Comparison of ENCODE assay signal across 26 mouse cellular contexts in the genomic region with DNA sequence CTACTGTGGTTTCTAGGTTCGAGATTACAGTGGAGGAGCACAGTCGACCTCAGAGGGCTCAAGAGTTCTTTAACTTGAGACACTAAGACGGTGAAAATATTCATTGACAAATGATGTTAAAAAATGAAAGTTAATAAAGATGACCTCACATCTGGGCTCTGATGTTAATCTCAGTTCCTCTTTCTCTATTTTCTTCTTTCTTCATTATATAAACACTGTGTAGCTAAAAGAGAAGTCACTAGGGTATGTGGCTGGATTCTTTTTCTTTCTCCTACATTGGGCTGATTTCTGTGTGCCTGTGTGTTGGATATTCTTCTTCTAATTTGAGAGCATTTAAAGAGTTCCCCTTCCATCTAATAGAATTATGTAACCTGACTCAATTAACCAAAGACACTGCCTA.
DNase-seq lines count a peak whose midpoint lies in the region; ATAC-seq and TF ChIP-seq lines count a peak whose summit lies in the region.
"Had no signal": no experiment of that assay in that cellular context is flagged by ENCODE, and none has a peak within 500 bp of the region (broad histone marks: within the 10 kb centered on the region; RNA-seq: fewer than 3 reads in every experiment).

No protein-coding gene starts in this region.

- peak; percentile 59; the same call in 1 of the 2 replicates for TF ChIP-seq EP300 in CH12.LX (IDR thresholded peaks at IDR 0.05; ENCODE audit: low read length)

- no peak for TF ChIP-seq RAD21 in CH12.LX (IDR thresholded peaks at IDR 0.05; ENCODE audit: low read depth, low read length)

- ATAC-seq in granulocyte monocyte progenitor cell, adult 5-6 weeks (replicated peaks; ENCODE audit: poor library complexity, severe bottlenecking): peak; percentile 79
- peak; percentile 74 for ATAC-seq in megakaryocyte progenitor cell, adult 5-6 weeks (replicated peaks; ENCODE audit: poor library complexity)
- no peak for ATAC-seq in kidney, embryonic 16.5 days (ENCODE audit: low FRiP score, low TSS enrichment)
- ATAC-seq: activated CD4-positive, CD25-positive, alpha-beta regulatory T cell, adult 4 months; forebrain, embryonic 13.5 days; forebrain, embryonic 16.5 days; hindbrain, embryonic 16.5 days; intestine, embryonic 15.5 days had no signal

- in situ Hi-C loops in CH12.LX (cut with MboI; ENCODE audit: low pct_ligation_motif_present, low pct_unique_long_range_greater_than_20kb, low sequenced_read_pairs): no loop called here

- H3K4me2 ChIP-seq in CH12.LX (ENCODE audit: insufficient read depth, low read depth, poor library complexity, severe bottlenecking): peak overlapping the region; percentile 29; the same call in 1 of the 2 replicates
- H3K4me2 ChIP-seq in kidney, embryonic 16.5 days (replicated peaks; ENCODE audit: low read depth, low read length): no peak overlapping the region
- H3K4me2 ChIP-seq: forebrain, embryonic 13.5 days; heart, embryonic 13.5 days; hindbrain, embryonic 13.5 days; intestine, embryonic 15.5 days had no signal

- no peak overlapping the region for H3K27ac ChIP-seq in CH12.LX (ENCODE audit: insufficient read depth, low read depth)
- H3K27ac ChIP-seq in kidney, embryonic 16.5 days (ENCODE audit: low read length): no peak overlapping the region
- no peak overlapping the region for H3K27ac ChIP-seq in layer of hippocampus, adult 2 months
- H3K27ac ChIP-seq: forebrain, embryonic 10.5 days; forebrain, embryonic 13.5 days; heart, embryonic 13.5 days; hindbrain, embryonic 13.5 days; intestine, embryonic 15.5 days had no signal

- H3K79me2 ChIP-seq in CH12.LX (replicated peaks; ENCODE audit: control insufficient read depth, extremely low read depth, insufficient read depth, poor library complexity, severe bottlenecking): no peaks in the 10 kb centered on the region

- no peak overlapping the region for H3K9ac ChIP-seq in CH12.LX (ENCODE audit: insufficient read depth, low read depth)
- no peak overlapping the region for H3K9ac ChIP-seq in kidney, embryonic 16.5 days (replicated peaks; ENCODE audit: low read length)
- H3K9ac ChIP-seq: forebrain, embryonic 13.5 days; heart, embryonic 13.5 days; hindbrain, embryonic 13.5 days; intestine, embryonic 15.5 days had no signal

- peaks cover 0 to 27% of the 10 kb centered on the region in 2 experiments; a peak in 2 of 4 replicates for H3K4me1 ChIP-seq in CH12.LX (ENCODE audit: control insufficient read depth in 1 of 2, insufficient read depth in 2 of 2)
- H3K4me1 ChIP-seq in kidney, embryonic 16.5 days (ENCODE audit: insufficient read depth, low read length): no peaks in the 10 kb centered on the region
- H3K4me1 ChIP-seq: forebrain, embryonic 13.5 days; heart, embryonic 13.5 days; hindbrain, embryonic 13.5 days; intestine, embryonic 15.5 days had no signal

- no peaks in the 10 kb centered on the region for H3K36me3 ChIP-seq in CH12.LX (replicated peaks in 1 of 2; ENCODE audit: control insufficient read depth in 1 of 2, insufficient read depth in 1 of 2, low read length in 1 of 2)
- H3K36me3 ChIP-seq in kidney, embryonic 16.5 days (ENCODE audit: insufficient read depth, low read length): no peaks in the 10 kb centered on the region
- H3K36me3 ChIP-seq: forebrain, embryonic 10.5 days; heart, embryonic 13.5 days; hindbrain, embryonic 13.5 days; intestine, embryonic 15.5 days had no signal

- H3K9me3 ChIP-seq in CH12.LX (replicated peaks; ENCODE audit: low read length): no peaks in the 10 kb centered on the region
- H3K9me3 ChIP-seq in kidney, embryonic 16.5 days (ENCODE audit: low read length): 0 out of 2 replicates have a peak, but pooled peaks cover 3% of the 10 kb centered on the region
- H3K9me3 ChIP-seq: forebrain, embryonic 10.5 days; forebrain, embryonic 13.5 days; heart, embryonic 13.5 days; hindbrain, embryonic 13.5 days; intestine, embryonic 15.5 days had no signal

- dilution Hi-C loops in CH12.LX (cut with MboI; ENCODE audit: extremely low pct_ligation_motif_present, extremely low pct_unique_long_range_greater_than_20kb, low sequenced_read_pairs): no loop called here

- H3K4me3 ChIP-seq in CH12.LX (replicated peaks in 1 of 3; ENCODE audit: low read depth in 2 of 3, low read length in 2 of 3, poor library complexity in 1 of 3): no peak overlapping the region
- H3K4me3 ChIP-seq in kidney, embryonic 16.5 days (ENCODE audit: low read length): no peak overlapping the region
- no peak overlapping the region for H3K4me3 ChIP-seq in layer of hippocampus, adult 2 months
- H3K4me3 ChIP-seq: forebrain, embryonic 10.5 days; forebrain, embryonic 13.5 days; heart, embryonic 13.5 days; hindbrain, embryonic 13.5 days; intestine, embryonic 15.5 days had no signal

- WGBS in kidney, embryonic 16.5 days: 87% methylated on average over 3 of the region's 3 CpGs

- no peaks in the 10 kb centered on the region for H3K27me3 ChIP-seq in CH12.LX (replicated peaks)
- no peaks in the 10 kb centered on the region for H3K27me3 ChIP-seq in kidney, embryonic 16.5 days (ENCODE audit: insufficient read depth, low read length)
- H3K27me3 ChIP-seq: forebrain, embryonic 13.5 days; heart, embryonic 13.5 days; hindbrain, embryonic 13.5 days; intestine, embryonic 15.5 days had no signal

- no peak for TF ChIP-seq POLR2A in CH12.LX (IDR thresholded peaks at IDR 0.05; ENCODE audit: low read depth, low read length)

- DNase-seq in CH12.LX (ENCODE audit: extremely low read depth): peak; percentile 7
- DNase-seq in kidney, adult 9 months: no peak
- DNase-seq in layer of hippocampus, adult 2 months (ENCODE audit: low spot score in 2 of 2): no peak
- no peak for DNase-seq in spleen, postnatal 36 days (ENCODE audit: low spot score in 2 of 2)
- DNase-seq: adrenal gland, adult 8-10 months; adrenal gland, postnatal 25 days; cerebellum, adult 11-12 months; cerebellum, adult 8-10 months; cerebellum, postnatal 10 days; cerebellum, postnatal 36 days; gastrocnemius, postnatal 10 days; gastrocnemius, postnatal 36 days; heart, adult 11 months; heart, postnatal 14 days; heart, postnatal 4 days had no signal

- TF ChIP-seq CTCF in CH12.LX (conservative IDR thresholded peaks at IDR 0.05 in 1 of 2, IDR thresholded peaks at IDR 0.05 in 1 of 2; ENCODE audit: low read depth in 2 of 2, low read length in 2 of 2): no peak
- TF ChIP-seq CTCF in layer of hippocampus, adult 2 months (conservative IDR thresholded peaks at IDR 0.05): no peak

TF ChIP-seq in CH12.LX, 34 proteins besides CTCF, POLR2A, EP300 and RAD21:
- TF ChIP-seq JUN (IDR thresholded peaks at IDR 0.05; ENCODE audit: insufficient read depth, low read depth, low read length): peak; percentile 67
- peak; percentile 53 for TF ChIP-seq IRF4 (IDR thresholded peaks at IDR 0.05; ENCODE audit: low read depth, low read length)
- TF ChIP-seq UBTF (IDR thresholded peaks at IDR 0.05; ENCODE audit: low read depth, low read length): no peak
